Mouse (Mus musculus) spleen, adult 12 weeks (tissue): ENCODE results near the gene Erbin.
A peak's percentile ranks its signal among the peaks of the same experiment; 100 is the strongest.

ENCODE experiments used
- DNase-seq: peaks from one replicate; pipeline ENCODE4 v3.0.0; 2022; ENCODE audit warnings: low spot score

Erbin gene

GRCm38 (mm10) chr13:103920261-103920932, at the start of gene Erbin:
Gene Erbin, minus strand, starts transcription at chr13:103920514.
- peak; percentile 72 for DNase-seq

- DNase-seq = no peak
These were observed 49.6 kb upstream of the Erbin start for GRCm38 (mm10) chr13:103969912-103970311.

DNA sequence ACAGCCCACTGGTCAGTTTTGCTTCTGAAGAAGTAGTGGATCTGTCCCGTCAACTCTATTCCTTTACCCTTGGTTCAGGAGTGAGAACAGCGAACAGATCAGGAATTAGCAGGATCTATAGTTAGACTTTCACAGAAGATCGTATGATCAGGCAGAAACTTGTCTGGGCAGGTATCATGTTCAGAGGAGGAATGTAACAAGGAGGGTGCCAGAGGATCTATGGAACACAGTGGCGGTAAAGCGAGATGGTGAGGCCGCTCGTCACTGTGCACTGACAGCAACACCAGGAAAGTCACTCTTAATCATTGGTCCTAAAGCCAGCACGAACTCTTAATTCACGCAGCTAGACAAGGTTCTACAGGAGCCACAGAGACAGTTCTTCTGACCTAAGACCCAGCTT, 47.7 kb upstream of the Erbin start:
- DNase-seq = no peak

- no peak for DNase-seq
These were observed 46.4 kb upstream of the Erbin start for GRCm38 (mm10) chr13:103966696-103967215.

DNA sequence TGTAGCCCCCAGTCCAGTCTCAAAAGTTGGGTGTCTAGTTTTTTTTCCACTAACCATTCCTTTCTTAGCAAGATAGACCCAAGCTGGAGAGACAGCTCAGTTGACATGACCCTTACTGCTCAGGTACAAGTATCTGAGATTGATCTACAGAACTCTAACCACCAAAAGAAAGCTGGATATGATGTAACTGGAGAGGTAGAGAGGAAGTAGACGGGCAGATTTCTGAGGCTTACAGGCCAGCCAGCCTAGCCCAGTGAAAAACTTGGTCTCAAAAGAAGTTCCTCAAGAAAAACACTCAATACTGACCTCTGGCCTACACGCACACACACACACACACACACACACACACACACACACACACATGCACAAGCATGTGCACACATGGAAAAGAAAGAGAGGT, 44.9 kb upstream of the Erbin start:
- DNase-seq = no peak

DNA sequence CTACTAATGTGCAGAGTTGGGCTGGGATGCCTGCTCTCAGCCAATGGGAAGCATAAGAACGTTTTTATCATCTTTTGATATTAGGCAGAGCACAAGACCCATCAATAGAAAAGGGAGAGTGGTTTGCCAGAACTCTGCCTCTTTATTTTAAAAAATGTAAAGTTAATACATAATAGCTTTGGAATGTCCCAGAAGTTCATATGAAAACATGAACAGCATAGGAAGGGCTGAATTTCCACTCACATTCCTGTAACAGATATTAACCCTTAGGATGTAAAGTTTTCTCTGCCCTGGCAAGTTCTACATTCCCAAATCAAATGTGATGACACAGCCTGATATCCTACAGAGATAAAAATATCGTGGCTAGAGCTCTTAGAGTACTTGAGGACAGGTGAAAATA, 42.8 kb upstream of the Erbin start:
- no peak for DNase-seq

DNA sequence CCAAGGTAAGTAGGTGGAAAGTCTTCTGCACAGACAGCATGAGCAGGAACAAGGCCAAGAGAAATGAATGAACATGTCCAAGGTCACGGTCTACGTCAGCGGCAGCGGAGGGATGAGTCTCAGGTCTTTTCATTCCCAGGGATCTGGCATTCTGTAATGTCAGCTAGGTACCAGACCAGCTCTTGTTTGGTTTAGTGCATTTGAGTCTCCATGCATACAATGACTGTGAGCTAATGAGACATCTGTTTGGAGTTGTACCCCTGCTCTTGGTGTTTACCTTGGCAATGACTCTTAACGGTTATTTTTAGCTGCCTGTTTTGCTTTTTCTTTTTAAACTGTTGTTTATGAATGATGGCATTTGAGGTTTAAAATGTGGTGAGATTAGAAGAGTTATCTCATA, 39.5 kb upstream of the Erbin start:
- DNase-seq = no peak

DNA sequence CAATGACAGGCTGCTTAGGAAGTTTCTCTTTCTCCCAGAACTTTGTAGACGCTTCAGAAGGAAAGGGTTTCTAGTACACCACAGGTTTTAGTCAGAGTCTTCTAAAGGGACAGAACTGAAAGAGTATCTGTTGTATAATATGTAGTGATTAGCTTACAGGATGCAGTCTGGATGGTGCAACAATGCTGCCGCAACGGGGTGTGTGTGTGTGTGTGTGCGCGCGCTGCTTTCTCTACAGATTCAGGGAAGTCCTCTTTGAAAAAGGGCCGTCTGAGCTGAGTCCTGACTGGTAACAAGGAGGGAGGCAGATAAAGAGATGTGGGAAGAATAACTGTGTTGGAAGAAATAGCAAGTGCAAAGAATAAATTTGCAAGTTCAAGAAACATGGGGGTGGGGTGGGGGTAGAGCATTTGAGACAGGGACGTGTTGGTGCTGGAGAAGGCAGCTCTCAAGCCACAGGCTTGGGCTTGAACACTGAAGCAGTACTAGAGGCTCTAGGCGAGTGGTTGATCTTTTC, 38.4 kb upstream of the Erbin start:
- DNase-seq = no peak

- no peak for DNase-seq
These were observed 37.0 kb upstream of the Erbin start for GRCm38 (mm10) chr13:103957175-103957940.

GRCm38 (mm10) chr13:103955652-103956051, 35.3 kb upstream of the Erbin start:
- no peak for DNase-seq

GRCm38 (mm10) chr13:103951393-103951792, 31.1 kb upstream of the Erbin start:
- no peak for DNase-seq

GRCm38 (mm10) chr13:103940796-103941195, 20.5 kb upstream of the Erbin start:
- no peak for DNase-seq

DNA sequence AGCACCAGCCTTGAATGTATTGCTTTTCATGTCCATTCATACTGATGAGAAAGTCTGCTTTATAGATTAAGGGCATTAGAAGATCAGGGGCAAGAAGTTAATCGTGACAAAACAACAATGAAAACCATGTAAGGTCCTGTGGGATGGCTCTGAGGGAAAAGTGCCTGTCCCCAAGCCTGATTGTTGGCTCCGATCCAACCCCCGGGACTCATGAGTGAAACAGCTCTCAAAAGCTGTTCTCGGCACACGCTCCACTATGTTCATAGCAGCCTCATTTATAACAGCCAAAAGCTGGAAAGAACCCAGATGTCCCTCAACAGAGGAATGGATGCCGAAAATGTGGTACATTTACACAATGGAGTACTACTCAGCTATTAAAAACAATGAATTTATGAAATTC, 4.3 kb upstream of the Erbin start:
- no peak for DNase-seq

GRCm38 (mm10) chr13:103923402-103924065, 3.2 kb upstream of the Erbin start:
- DNase-seq = no peak

- no peak for DNase-seq
These were observed 1.6 kb upstream of the Erbin start for GRCm38 (mm10) chr13:103921831-103922380.

DNA sequence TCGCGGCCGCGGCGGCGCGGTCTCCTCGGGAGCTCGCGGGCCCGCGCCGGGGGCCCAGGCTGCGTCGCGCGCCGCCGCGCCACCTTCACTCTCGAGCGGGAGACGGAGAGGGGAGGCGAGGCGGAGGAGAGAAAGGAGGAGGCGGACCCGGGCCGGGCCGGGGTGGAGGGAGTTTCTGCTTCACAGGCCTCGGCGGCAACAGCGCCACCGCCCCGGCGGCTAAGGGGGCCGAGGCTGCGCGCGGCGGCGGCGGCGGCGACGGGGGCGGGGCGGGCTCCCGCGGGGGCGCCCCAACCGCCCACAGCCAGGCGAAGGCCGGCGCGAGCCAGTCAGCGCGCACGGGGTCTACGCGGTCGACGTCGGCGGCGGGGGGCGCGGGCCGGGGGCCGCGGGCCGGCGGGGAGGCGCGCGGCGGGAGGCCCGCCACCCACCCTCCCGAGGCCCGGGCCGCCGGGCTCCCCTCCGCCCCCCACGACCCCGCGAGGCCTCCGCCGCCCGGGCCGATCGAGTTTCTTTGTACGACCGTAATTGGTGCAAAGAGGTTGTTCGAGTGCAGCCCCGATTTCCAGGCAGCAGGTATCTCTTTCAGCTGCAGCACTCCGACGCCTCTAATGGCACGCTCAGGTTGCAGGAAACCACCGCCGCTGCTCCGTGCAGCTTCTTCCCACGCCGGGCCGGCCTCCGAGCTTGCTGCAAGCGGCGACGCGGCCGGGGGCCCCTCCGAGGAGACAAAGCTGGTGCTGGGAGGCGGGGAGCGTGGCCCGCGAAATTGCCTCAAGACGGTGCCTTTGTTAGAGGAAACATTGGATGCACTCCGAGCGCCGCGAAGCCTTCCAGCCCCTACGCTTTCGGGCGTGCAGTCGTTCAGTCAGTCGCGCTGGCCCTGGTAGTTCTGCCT, 868 bp upstream of the Erbin start:
- peak; percentile 59 for DNase-seq

DNA sequence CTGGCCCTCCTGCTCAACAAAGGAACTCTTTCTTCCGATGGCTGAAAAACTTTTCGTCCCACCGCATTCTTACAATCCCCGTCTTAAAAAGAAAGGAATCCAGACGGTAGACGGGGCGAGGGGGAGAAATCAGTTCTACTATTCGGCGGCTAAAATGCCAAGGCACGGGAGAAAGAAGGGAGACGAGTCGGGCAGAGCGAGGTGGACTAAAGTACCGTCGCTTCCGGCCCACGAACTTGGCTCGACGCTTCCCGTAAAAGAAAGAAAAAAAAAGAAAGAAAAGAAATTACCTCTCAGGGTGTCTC, 406 bp downstream of the Erbin start:
- DNase-seq = no peak

DNA sequence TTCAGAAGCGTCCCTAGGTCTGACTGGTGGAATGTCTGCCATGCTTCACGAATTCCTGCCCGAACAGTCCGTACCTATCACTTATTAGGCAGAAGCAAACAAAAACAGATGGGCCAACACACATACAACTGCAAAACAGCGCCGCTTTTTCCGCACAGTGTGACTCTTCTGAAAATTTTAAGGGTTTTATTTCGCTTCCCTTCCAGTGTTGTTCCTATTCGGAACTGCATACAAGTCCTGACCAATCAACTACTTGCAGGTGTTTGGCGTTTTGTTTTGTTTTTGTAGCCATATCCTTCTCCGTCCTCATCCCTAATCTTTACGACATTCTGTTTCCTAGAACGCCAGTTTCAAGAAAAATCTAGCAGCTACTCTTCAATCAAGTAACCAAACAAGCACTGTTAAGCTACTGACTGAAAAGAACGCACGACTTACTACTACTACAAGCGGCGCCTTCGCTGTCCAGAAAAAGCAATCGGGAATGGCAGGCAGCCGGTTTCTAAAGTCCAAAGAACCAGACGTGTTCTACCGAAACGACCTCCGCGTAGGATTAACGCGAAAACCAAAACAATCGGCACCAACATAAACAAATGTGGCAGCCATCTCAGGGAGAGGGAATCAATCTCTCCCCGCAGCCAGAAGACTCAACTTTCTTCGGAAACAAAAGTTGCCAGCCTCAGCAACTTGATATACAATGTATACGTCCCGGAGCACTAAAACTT, 919 bp downstream of the Erbin start:
- DNase-seq = peak; percentile 35

DNA sequence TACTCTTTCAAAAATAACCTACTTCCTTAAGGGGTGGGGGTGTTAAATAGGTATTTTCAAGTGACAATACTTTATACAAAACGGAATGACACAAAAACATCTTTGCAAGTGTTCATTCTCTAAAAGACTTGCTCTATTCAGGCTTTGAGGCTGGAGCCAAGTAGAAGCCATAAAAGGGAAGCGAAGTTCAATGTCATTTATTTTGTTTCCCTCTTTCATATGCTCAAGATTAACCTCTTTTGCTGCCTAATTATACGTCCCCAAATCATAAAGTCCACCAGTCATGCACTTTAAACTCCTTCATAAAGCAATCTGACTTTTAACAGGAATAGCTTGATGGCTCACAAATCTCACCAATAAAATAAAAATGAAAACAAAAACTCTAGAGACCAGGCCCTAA, 1.9 kb downstream of the Erbin start:
- no peak for DNase-seq

GRCm38 (mm10) chr13:103914114-103914736, 6.1 kb downstream of the Erbin start:
- DNase-seq = no peak
